Mouse (Mus musculus) heart, postnatal 10 days (tissue): Measurements from ENCODE around the gene Cdh13. TPM values are rescaled to one million over a fixed set of nuclear protein-coding genes. Genes with fewer than 3 reads are reported as not detected.

ENCODE experiments used
- DNase-seq, 2 experiments: peaks; one replicate each; pipeline ENCODE4 v3.0.0; 2021
- intact Hi-C: fragments of 180-260 bp; cut with DNase I; formaldehyde crosslinking; loops from one replicate; pipeline ENCODE4 v1.15.1; 2025
- total RNA-seq, 2 experiments: library from RNA; stranded (reverse); gene quantifications; 2 replicates each; pipeline ENCODE4 v1.2.3; 2021

Gene Cdh13
- total RNA-seq, 2 experiments from 2014 or later, result 217 to 231 TPM

- intact Hi-C loops, result loop anchor here (2.0 kb wide), 1 partner anchor 42 kb away; no protein-coding TSS in a partner anchor
Measured at GRCm38 (mm10) chr8:118437152-118437551, 153.6 kb downstream of the Cdh13 start.

GRCm38 (mm10) chr8:118437874-118438273 lies 154.3 kb downstream of the Cdh13 start:
- intact Hi-C loops, result loop anchor here (2.0 kb wide), 1 partner anchor 43 kb away; no protein-coding TSS in a partner anchor
- DNase-seq, result peak; percentile 74 to 75

More at GRCm38 (mm10) chr8:118437152-118437551, 153.6 kb downstream of the Cdh13 start:
- DNase-seq, result no peak

- intact Hi-C loops, result loop anchor here (10.0 kb wide), 3 partner anchors 415 to 625 kb away; no protein-coding TSS in a partner anchor
- DNase-seq, result peak; percentile 67 to 75
Measured at GRCm38 (mm10) chr8:118439857-118440256, 156.3 kb downstream of the Cdh13 start.

GRCm38 (mm10) chr8:118443361-118443760 lies 159.8 kb downstream of the Cdh13 start:
- DNase-seq, result peak; percentile 45 to 62
- intact Hi-C loops, result loop anchor here (2.0 to 10.0 kb wide), 4 partner anchors 157 to 621 kb away; no protein-coding TSS in a partner anchor

GRCm38 (mm10) chr8:118444651-118445207 lies 161.2 kb downstream of the Cdh13 start:
- intact Hi-C loops, result loop anchor here (10.0 kb wide), 3 partner anchors 410 to 620 kb away; no protein-coding TSS in a partner anchor
- DNase-seq, result peak in 1 of 2 experiments; percentile 34

GRCm38 (mm10) chr8:118446516-118446915 lies 163.0 kb downstream of the Cdh13 start:
- no peak for DNase-seq
- intact Hi-C loops, result loop anchor here (10.0 kb wide), 3 partner anchors 408 to 618 kb away; no protein-coding TSS in a partner anchor

GRCm38 (mm10) chr8:118448011-118448410 lies 164.5 kb downstream of the Cdh13 start:
- intact Hi-C loops, result loop anchor here (10.0 kb wide), 3 partner anchors 407 to 617 kb away; no protein-coding TSS in a partner anchor
- DNase-seq, result no peak

GRCm38 (mm10) chr8:118452445-118453103 lies 169.0 kb downstream of the Cdh13 start:
- DNase-seq, result no peak
- intact Hi-C loops, result no loop called here

GRCm38 (mm10) chr8:118455245-118455644 lies 171.7 kb downstream of the Cdh13 start:
- intact Hi-C loops, result no loop called here
- DNase-seq, result no peak

GRCm38 (mm10) chr8:118465330-118465948 lies 181.9 kb downstream of the Cdh13 start:
- intact Hi-C loops, result no loop called here
- no peak for DNase-seq

- intact Hi-C loops, result no loop called here
- peak; percentile 26 to 27 for DNase-seq
Measured at GRCm38 (mm10) chr8:118477587-118477986, 194.1 kb downstream of the Cdh13 start.

- intact Hi-C loops, result no loop called here
- peak; percentile 26 to 33 for DNase-seq
Measured at GRCm38 (mm10) chr8:118488735-118489134, 205.2 kb downstream of the Cdh13 start.

- intact Hi-C loops, result no loop called here
- no peak for DNase-seq
Measured at GRCm38 (mm10) chr8:118502509-118502908, 219.0 kb downstream of the Cdh13 start.

- DNase-seq, result peak; percentile 25 to 38
- intact Hi-C loops, result no loop called here
Measured at GRCm38 (mm10) chr8:118509426-118509825, 225.9 kb downstream of the Cdh13 start.

- intact Hi-C loops, result loop anchor here (5.0 kb wide), 1 partner anchor 339 kb away; no protein-coding TSS in a partner anchor
- DNase-seq, result peak; percentile 17 to 28
Measured at GRCm38 (mm10) chr8:118513259-118513658, 229.7 kb downstream of the Cdh13 start.

GRCm38 (mm10) chr8:118515616-118516015 lies 232.1 kb downstream of the Cdh13 start:
- intact Hi-C loops, result loop anchor here (5.0 kb wide), 1 partner anchor 228 kb away; no protein-coding TSS in a partner anchor
- DNase-seq, result no peak

- no peak for DNase-seq
- intact Hi-C loops, result loop anchor here (5.0 kb wide), 1 partner anchor 230 kb away; no protein-coding TSS in a partner anchor
Measured at GRCm38 (mm10) chr8:118517071-118517470, 233.5 kb downstream of the Cdh13 start.

- peak; percentile 59 to 66 for DNase-seq
- intact Hi-C loops, result loop anchor here (5.0 kb wide), 1 partner anchor 231 kb away; no protein-coding TSS in a partner anchor
Measured at GRCm38 (mm10) chr8:118518030-118518741, 234.7 kb downstream of the Cdh13 start.

GRCm38 (mm10) chr8:118518742-118519102 lies 235.2 kb downstream of the Cdh13 start:
- intact Hi-C loops, result loop anchor here (5.0 kb wide), 1 partner anchor 231 kb away; no protein-coding TSS in a partner anchor

GRCm38 (mm10) chr8:118523922-118524321 lies 240.4 kb downstream of the Cdh13 start:
- intact Hi-C loops, result no loop called here

More at GRCm38 (mm10) chr8:118518742-118519102, 235.2 kb downstream of the Cdh13 start:
- no peak for DNase-seq

More at GRCm38 (mm10) chr8:118523922-118524321, 240.4 kb downstream of the Cdh13 start:
- no peak for DNase-seq
